Mouse (Mus musculus) liver, embryonic 15.5 days (tissue): ENCODE measurements around the gene Inpp5k. TPM values are rescaled to one million over a fixed set of nuclear protein-coding genes. Genes with fewer than 3 reads are reported as not detected.

Experiments
- ATAC-seq: fragments of 200-750 bp; cut with Nextera tagmentation; 2 replicates; pipeline ENCODE4 v1.8.0; 2017; ENCODE audit warnings: moderate number of reproducible peaks, mild to moderate bottlenecking, moderate library complexity; ENCODE audit not compliant: insufficient read depth
- H3K27ac ChIP-seq: fragments of 300-500 bp; sonication (generic); replicated peaks from 2 replicates; pipeline ENCODE4 v1.5.1; 2015; ENCODE audit warnings: mild to moderate bottlenecking, inconsistent platforms
- H3K27me3 ChIP-seq: fragments of 300-500 bp; sonication (generic); 2 replicates; pipeline ENCODE4 v1.6.1; 2015; ENCODE audit warnings: mild to moderate bottlenecking, inconsistent platforms
- H3K36me3 ChIP-seq: fragments of 300-500 bp; sonication (generic); replicated peaks from 2 replicates; pipeline ENCODE4 v1.6.1; 2015; ENCODE audit warnings: moderate library complexity, mild to moderate bottlenecking, inconsistent platforms
- H3K4me1 ChIP-seq: fragments of 300-500 bp; sonication (generic); replicated peaks from 2 replicates; pipeline ENCODE4 v1.6.1; 2015; ENCODE audit warnings: inconsistent platforms
- H3K4me2 ChIP-seq: fragments of 300-500 bp; sonication (generic); 2 replicates; pipeline ENCODE4 v1.6.1; 2015; ENCODE audit warnings: moderate library complexity, mild to moderate bottlenecking, inconsistent platforms
- H3K4me3 ChIP-seq: fragments of 300-500 bp; sonication (generic); replicated peaks from 2 replicates; pipeline ENCODE4 v1.5.1; 2015; ENCODE audit warnings: mild to moderate bottlenecking, inconsistent platforms
- H3K9ac ChIP-seq: fragments of 300-500 bp; sonication (generic); 2 replicates; pipeline ENCODE4 v1.6.1; 2015; ENCODE audit warnings: moderate library complexity, mild to moderate bottlenecking, inconsistent platforms
- H3K9me3 ChIP-seq: fragments of 300-500 bp; sonication (generic); replicated peaks from 2 replicates; pipeline ENCODE4 v1.6.1; 2016; ENCODE audit warnings: inconsistent platforms
- WGBS: fragments of 180-500 bp; shearing (Covaris S2); methylation state at CpG from one replicate; pipeline ENCODE4 v1.1.7; 2015; ENCODE audit warnings: mixed read lengths; ENCODE audit not compliant: insufficient replicate concordance; 5-methylcytosine and 5-hydroxymethylcytosine counted together
- polyA plus RNA-seq: library from polyadenylated mRNA; unstranded; fragments of >200 nt; fragmentation: Nextera tagmentation; extraction: Ambion mirVana; gene quantifications from 2 replicates; pipeline ENCODE4 v1.2.1, GENCODE M21; 2015

Inpp5k gene
- polyA plus RNA-seq, 1 experiment from 2014 or later: 16.0 TPM

GRCm38 (mm10) chr11:75666296-75666695 is 35.5 kb downstream of the Inpp5k start:
- 84% methylated on average over 6 of the region's 6 CpGs for WGBS
- Histone ChIP-seq H3K27ac (no peak overlapping the region), H3K4me2 (no peak overlapping the region), H3K27me3 (no peaks in the 10 kb centered on the region), H3K9me3 (no peaks in the 10 kb centered on the region), H3K4me3 (no peak overlapping the region), H3K4me1 (0 out of 2 replicates have a peak, but pooled peaks cover 11% of the 10 kb centered on the region), H3K9ac (no peak overlapping the region), H3K36me3 (peaks cover 93% of the 10 kb centered on the region)
- no peak for ATAC-seq

DNA sequence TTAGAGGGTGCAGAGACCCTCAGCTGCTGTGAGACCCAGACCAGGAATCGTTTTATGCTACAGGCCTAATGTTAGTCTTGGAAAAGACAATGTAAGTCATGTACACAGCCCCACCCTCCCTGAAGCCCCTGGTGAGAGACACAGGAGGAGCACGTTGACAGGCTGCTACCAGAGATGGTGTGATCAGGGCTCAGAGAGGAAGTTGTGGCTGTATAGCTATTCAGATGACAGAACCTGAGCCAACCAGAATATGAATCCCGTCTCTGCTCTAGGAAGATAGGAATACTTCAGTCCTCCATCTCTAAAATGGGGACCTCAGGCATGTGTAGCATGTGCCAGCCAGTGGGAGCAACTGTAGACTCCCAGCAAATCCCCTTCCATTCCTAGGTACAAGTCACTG is 37.8 kb downstream of the Inpp5k start:
- Histone ChIP-seq H3K36me3 (peaks cover 93% of the 10 kb centered on the region), H3K27ac (no peak overlapping the region), H3K27me3 (no peaks in the 10 kb centered on the region), H3K4me2 (no peak overlapping the region), H3K4me3 (no peak overlapping the region), H3K9me3 (no peaks in the 10 kb centered on the region), H3K9ac (no peak overlapping the region), H3K4me1 (0 out of 2 replicates have a peak, but pooled peaks cover 3% of the 10 kb centered on the region)
- no peak for ATAC-seq
- 44% methylated on average over 3 of the region's 3 CpGs for WGBS

GRCm38 (mm10) chr11:75669176-75669852 is 38.5 kb downstream of the Inpp5k start:
- Histone ChIP-seq H3K36me3 (peaks cover 89% of the 10 kb centered on the region), H3K9me3 (no peaks in the 10 kb centered on the region)
- no peak for ATAC-seq

DNA sequence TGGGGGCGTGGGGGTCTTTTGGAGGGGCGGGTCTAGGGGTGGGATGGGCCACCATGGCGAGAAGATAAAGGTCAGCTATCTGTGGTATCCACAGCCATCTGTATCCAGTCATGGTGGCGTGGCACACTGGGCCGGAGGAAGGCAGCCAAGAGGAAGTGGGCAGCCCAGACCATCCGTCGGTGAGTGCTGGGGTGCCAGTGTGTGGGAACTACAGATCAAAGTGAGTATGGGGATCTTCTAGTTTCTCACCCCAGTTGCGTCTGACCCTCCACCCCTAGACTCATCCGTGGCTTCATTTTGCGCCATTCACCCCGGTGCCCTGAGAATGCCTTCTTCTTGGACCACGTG is 39.0 kb downstream of the Inpp5k start:
- Histone ChIP-seq H3K9me3 (no peaks in the 10 kb centered on the region), H3K4me3 (no peak overlapping the region), H3K4me1 (0 out of 2 replicates have a peak, but pooled peaks cover 3% of the 10 kb centered on the region), H3K36me3 (peaks cover 87% of the 10 kb centered on the region), H3K9ac (no peak overlapping the region), H3K27ac (no peak overlapping the region), H3K27me3 (no peaks in the 10 kb centered on the region), H3K4me2 (no peak overlapping the region)
- WGBS: 69% methylated on average over 12 of the region's 12 CpGs
- ATAC-seq: no peak

More at GRCm38 (mm10) chr11:75669176-75669852, 38.5 kb downstream of the Inpp5k start:
- 71% methylated on average over 11 of the region's 11 CpGs for WGBS
- no peak overlapping the region for H3K9ac ChIP-seq
- H3K4me1 ChIP-seq: 0 out of 2 replicates have a peak, but pooled peaks cover 3% of the 10 kb centered on the region
- H3K4me2 ChIP-seq: no peak overlapping the region
- H3K4me3 ChIP-seq: no peak overlapping the region
- no peak overlapping the region for H3K27ac ChIP-seq
- H3K27me3 ChIP-seq: no peaks in the 10 kb centered on the region

GRCm38 (mm10) chr11:75671426-75672180 is 40.8 kb downstream of the Inpp5k start:
- Histone ChIP-seq H3K36me3 (peaks cover 71% of the 10 kb centered on the region), H3K4me3 (no peak overlapping the region), H3K27me3 (no peaks in the 10 kb centered on the region), H3K9me3 (no peaks in the 10 kb centered on the region), H3K4me1 (0 out of 2 replicates have a peak, but pooled peaks cover 3% of the 10 kb centered on the region), H3K4me2 (no peak overlapping the region), H3K27ac (no peak overlapping the region), H3K9ac (no peak overlapping the region)
- ATAC-seq: no peak
- 80% methylated on average over 22 of the region's 22 CpGs for WGBS

- Histone ChIP-seq H3K36me3 (peaks cover 54% of the 10 kb centered on the region), H3K4me3 (no peak overlapping the region), H3K4me2 (no peak overlapping the region), H3K9me3 (no peaks in the 10 kb centered on the region), H3K4me1 (peaks cover 13% of the 10 kb centered on the region), H3K27ac (no peak overlapping the region), H3K9ac (no peak overlapping the region), H3K27me3 (no peaks in the 10 kb centered on the region)
- ATAC-seq: no peak
- WGBS: 80% methylated on average over 5 of the region's 5 CpGs
Measured at GRCm38 (mm10) chr11:75673411-75673810, 42.6 kb downstream of the Inpp5k start.

- no peak overlapping the region for H3K9ac ChIP-seq
- no peaks in the 10 kb centered on the region for H3K27me3 ChIP-seq
- peaks cover 40% of the 10 kb centered on the region for H3K36me3 ChIP-seq
- WGBS: 72% methylated on average over 3 of the region's 3 CpGs
- H3K4me2 ChIP-seq: no peak overlapping the region
- no peak overlapping the region for H3K4me3 ChIP-seq
- no peak overlapping the region for H3K27ac ChIP-seq
- peaks cover 15% of the 10 kb centered on the region for H3K4me1 ChIP-seq
- ATAC-seq: no peak
- no peaks in the 10 kb centered on the region for H3K9me3 ChIP-seq
Measured at GRCm38 (mm10) chr11:75674875-75675274, 44.1 kb downstream of the Inpp5k start.

DNA sequence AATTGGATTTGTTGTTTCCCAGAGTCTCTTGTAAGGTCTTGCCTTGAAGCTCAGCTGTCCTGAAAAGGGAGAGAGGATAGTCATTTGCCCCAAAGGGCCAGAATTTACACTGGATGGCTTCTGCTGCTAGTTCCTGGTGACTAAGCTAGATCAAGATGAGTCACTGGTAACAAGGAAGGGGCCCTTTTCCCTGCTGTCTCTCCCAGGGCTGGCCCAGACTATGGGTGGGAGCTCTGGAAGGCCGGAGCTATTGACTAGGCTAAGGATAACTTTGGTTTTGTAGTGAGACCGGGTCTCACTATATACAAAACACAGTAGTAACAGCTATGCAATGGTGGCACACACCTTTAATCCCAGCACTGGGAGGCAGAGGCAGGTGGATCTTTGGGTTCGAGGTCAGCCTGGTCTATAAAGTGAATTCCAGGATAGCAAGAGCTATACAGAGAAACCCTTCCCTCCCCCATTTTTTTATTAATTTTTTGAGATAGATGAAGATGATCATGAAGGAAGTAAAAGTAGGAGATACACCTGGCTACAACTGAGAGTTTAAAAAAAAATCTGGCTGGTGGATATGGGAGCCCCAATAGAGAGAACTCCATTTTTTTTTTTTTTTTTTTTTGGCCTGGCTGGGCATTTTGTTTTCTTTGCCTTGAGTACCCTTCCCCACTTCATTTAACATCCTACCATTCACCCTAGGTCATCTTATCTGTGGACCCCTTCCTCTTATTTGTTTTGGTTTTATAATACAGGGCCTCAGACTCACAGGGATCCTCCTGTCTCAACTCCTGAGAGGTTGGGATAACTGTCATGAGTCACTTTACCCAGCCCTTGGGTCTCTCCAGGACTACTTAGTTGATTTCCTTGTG is 47.3 kb downstream of the Inpp5k start:
- no peaks in the 10 kb centered on the region for H3K27me3 ChIP-seq
- H3K36me3 ChIP-seq: peaks cover 25% of the 10 kb centered on the region
- H3K4me1 ChIP-seq: peaks cover 39% of the 10 kb centered on the region
- ATAC-seq: no peak
- no peaks in the 10 kb centered on the region for H3K9me3 ChIP-seq
- H3K4me2 ChIP-seq: peak overlapping the region; percentile 83
- H3K27ac ChIP-seq: peak overlapping the region; percentile 94
- peak overlapping the region; percentile 67 for H3K9ac ChIP-seq
- WGBS: 84% methylated on average over 3 of the region's 3 CpGs
- H3K4me3 ChIP-seq: peak overlapping the region; percentile 97

DNA sequence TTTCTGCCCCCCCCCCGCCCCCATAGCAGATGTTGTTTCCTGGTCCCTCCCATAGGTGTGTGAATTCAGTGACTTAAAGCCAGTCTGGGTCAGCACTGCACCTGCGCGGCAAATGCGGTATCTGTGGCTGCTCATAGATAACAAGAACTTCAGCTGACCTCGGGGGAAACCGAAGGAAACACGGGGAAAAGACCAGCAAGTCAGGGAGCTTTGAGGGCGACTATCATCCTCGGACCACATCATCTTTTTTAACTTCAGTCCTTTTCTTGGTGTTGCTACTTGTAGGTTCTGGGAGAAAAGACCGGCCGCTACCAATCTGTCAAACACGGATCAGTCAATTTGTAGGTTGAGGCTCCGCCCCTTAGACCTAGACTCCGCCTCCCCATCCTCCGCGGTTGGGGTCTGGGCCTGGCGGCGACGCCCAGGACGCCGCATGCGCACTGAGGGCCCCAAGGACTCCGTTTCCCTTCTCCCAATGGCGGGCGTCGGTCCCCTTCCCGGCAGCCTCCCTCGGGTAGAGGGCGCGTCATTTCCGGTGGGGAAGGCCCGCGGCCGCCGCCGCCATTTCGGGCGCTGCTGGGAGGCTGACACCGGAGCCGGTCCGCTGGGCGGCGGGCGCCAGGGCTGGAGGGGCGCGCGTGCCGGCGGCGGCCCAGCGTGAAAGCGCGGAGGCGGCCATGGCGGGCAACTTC is 48.1 kb downstream of the Inpp5k start, which contains the start of gene Crk:
Gene Crk, plus strand, starts transcription at position 513 of the 692 bp plus-strand sequence.
- WGBS: under 1% methylated on average over 55 of the region's 55 CpGs
- no peaks in the 10 kb centered on the region for H3K27me3 ChIP-seq
- peak within 1 kb of the TSS; percentile 94 for H3K27ac ChIP-seq
- no peaks in the 10 kb centered on the region for H3K9me3 ChIP-seq
- peak within 1 kb of the TSS; percentile 83 for H3K4me2 ChIP-seq
- H3K9ac ChIP-seq: peak within 1 kb of the TSS; percentile 99
- H3K4me3 ChIP-seq: peak within 1 kb of the TSS; percentile 97
- H3K36me3 ChIP-seq: peaks cover 25% of the 10 kb centered on the region
- ATAC-seq: peak; percentile 97
- peaks cover 40% of the 10 kb centered on the region for H3K4me1 ChIP-seq

DNA sequence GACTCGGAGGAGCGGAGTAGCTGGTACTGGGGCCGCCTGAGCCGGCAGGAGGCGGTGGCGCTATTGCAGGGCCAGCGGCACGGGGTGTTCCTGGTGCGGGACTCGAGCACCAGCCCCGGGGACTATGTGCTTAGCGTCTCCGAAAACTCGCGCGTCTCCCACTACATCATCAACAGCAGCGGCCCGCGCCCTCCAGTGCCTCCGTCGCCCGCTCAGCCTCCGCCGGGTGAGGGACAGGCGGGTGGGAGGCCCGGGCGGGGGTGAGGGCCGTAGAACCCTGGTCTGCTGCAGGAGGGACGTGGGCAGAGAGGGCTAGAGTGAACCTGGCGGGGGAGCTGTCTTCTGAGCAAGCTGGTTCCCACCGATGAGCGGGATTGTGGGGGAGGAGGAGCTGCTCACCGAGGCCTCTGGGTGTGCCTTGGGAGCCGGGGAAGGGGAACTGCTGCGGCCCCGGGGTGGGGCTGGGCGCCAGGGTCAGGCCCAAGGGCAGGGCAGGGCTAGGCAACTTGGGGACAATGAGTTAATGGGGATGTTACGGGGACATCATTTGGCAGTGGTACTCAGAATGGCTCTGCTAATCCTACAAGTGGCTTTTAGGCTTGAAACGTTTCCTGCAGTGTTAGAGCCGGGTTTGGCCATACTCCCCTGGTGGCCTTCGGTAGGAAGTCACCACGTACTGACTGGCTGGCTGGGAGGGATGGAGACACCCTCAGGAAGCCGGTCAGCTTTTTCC is 48.8 kb downstream of the Inpp5k start:
- H3K4me2 ChIP-seq: peak overlapping the region; percentile 83
- 0% methylated on average over 43 of the region's 43 CpGs for WGBS
- peaks cover 32% of the 10 kb centered on the region for H3K36me3 ChIP-seq
- peak overlapping the region; percentile 99 for H3K9ac ChIP-seq
- peak overlapping the region; percentile 97 for H3K4me3 ChIP-seq
- peak overlapping the region; percentile 94 for H3K27ac ChIP-seq
- no peaks in the 10 kb centered on the region for H3K27me3 ChIP-seq
- H3K4me1 ChIP-seq: peaks cover 40% of the 10 kb centered on the region
- ATAC-seq: peak; percentile 61
- no peaks in the 10 kb centered on the region for H3K9me3 ChIP-seq
